Mouse (Mus musculus) hindbrain, embryonic 11.5 days (tissue): ENCODE measurements at regions not wholly inside any gene's neighbourhood (a gene's known extent, or its start where the extent isn't known, plus 50 kb on each side); places are given as distances from the start of the nearest gene placed in this dataset.

Source experiments
- ATAC-seq: fragments of 200-750 bp; cut with Nextera tagmentation; 2 replicates; pipeline ENCODE4 v1.8.0; 2017; ENCODE audit warnings: mild to moderate bottlenecking, moderate TSS enrichment, moderate library complexity; ENCODE audit not compliant: low FRiP score
- DNase-seq: peaks from one replicate; pipeline ENCODE4 v3.0.0-alpha.2; 2015; ENCODE audit warnings: low spot score
- H3K27ac ChIP-seq: fragments of 300-500 bp; sonication (generic); 2 replicates; pipeline ENCODE4 v1.5.1; 2014; ENCODE audit warnings: mild to moderate bottlenecking, low read depth, low read length
- H3K27me3 ChIP-seq: fragments of 300-500 bp; sonication (generic); 2 replicates; pipeline ENCODE4 v1.6.1; 2014; ENCODE audit warnings: mild to moderate bottlenecking, low read length, moderate library complexity, mixed read lengths; ENCODE audit not compliant: control insufficient read depth, insufficient read depth
- H3K36me3 ChIP-seq: fragments of 300-500 bp; sonication (generic); 2 replicates; pipeline ENCODE4 v1.6.1; 2014; ENCODE audit warnings: mild to moderate bottlenecking, low read length, moderate library complexity, mixed read lengths; ENCODE audit not compliant: control insufficient read depth, insufficient read depth
- H3K4me1 ChIP-seq: fragments of 300-500 bp; sonication (generic); replicated peaks from 2 replicates; pipeline ENCODE4 v1.6.1; 2014; ENCODE audit warnings: low read length, mixed read lengths; ENCODE audit not compliant: control insufficient read depth, insufficient read depth
- H3K4me2 ChIP-seq: fragments of 300-500 bp; sonication (generic); replicated peaks from 2 replicates; pipeline ENCODE4 v1.6.1; 2014; ENCODE audit warnings: mild to moderate bottlenecking, low read depth, low read length
- H3K4me3 ChIP-seq: fragments of 300-500 bp; sonication (generic); 2 replicates; pipeline ENCODE4 v1.5.1; 2014; ENCODE audit warnings: low read depth, low read length
- H3K9ac ChIP-seq: fragments of 300-500 bp; sonication (generic); 2 replicates; pipeline ENCODE4 v1.6.1; 2014; ENCODE audit warnings: low read depth, low read length
- H3K9me3 ChIP-seq: fragments of 300-500 bp; sonication (generic); 2 replicates; pipeline ENCODE4 v1.6.1; 2016; ENCODE audit warnings: low read length; ENCODE audit not compliant: control insufficient read depth
- whole genome bisulfite sequencing: fragments of 180-500 bp; shearing (Covaris S2); extraction: QIAGEN DNeasy Blood & Tissue Kit; methylation state at CpG from one replicate; pipeline ENCODE4 v1.1.7; 2014; 5-methylcytosine and 5-hydroxymethylcytosine counted together

- DNase-seq (no peak), ATAC-seq (no peak)
- no peak overlapping the region for H3K4me3 ChIP-seq
- WGBS, result 76% methylated on average over 6 of the region's 6 CpGs
- no peaks in the 10 kb centered on the region for H3K9me3 ChIP-seq
- H3K36me3 ChIP-seq, result no peaks in the 10 kb centered on the region
- no peak overlapping the region for H3K4me2 ChIP-seq
- H3K9ac ChIP-seq, result no peak overlapping the region
- no peaks in the 10 kb centered on the region for H3K27me3 ChIP-seq
- no peak overlapping the region for H3K27ac ChIP-seq
- H3K4me1 ChIP-seq, result no peaks in the 10 kb centered on the region
These were observed 247.9 kb upstream of the Mms22l start for GRCm38 (mm10) chr4:24248142-24249054.

GRCm38 (mm10) chr4:24249243-24249970, 246.8 kb upstream of the Mms22l start:
- Histone ChIP-seq H3K36me3 (no peaks in the 10 kb centered on the region), H3K27me3 (no peaks in the 10 kb centered on the region), H3K9me3 (no peaks in the 10 kb centered on the region), H3K9ac (no peak overlapping the region), H3K4me3 (no peak overlapping the region), H3K27ac (no peak overlapping the region), H3K4me2 (no peak overlapping the region), H3K4me1 (no peaks in the 10 kb centered on the region)
- peak; percentile 66 for DNase-seq
- WGBS, result 38% methylated on average over 6 of the region's 6 CpGs
- ATAC-seq, result no peak

- DNase-seq, result no peak
- H3K27ac ChIP-seq, result no peak overlapping the region
- H3K4me2 ChIP-seq, result no peak overlapping the region
- no peak overlapping the region for H3K9ac ChIP-seq
- H3K9me3 ChIP-seq, result no peaks in the 10 kb centered on the region
- no peaks in the 10 kb centered on the region for H3K27me3 ChIP-seq
- H3K4me3 ChIP-seq, result no peak overlapping the region
- ATAC-seq, result no peak
- no peaks in the 10 kb centered on the region for H3K4me1 ChIP-seq
- H3K36me3 ChIP-seq, result no peaks in the 10 kb centered on the region
- WGBS, result 54% methylated on average over 3 of the region's 3 CpGs
These were observed 218.1 kb upstream of the Mms22l start for GRCm38 (mm10) chr4:24278154-24278553.
